Mouse (Mus musculus) liver, postnatal 0 days (tissue): ENCODE data around the gene Bri3bp. TPM values are rescaled to one million over a fixed set of nuclear protein-coding genes. Genes with fewer than 3 reads are reported as not detected.
A peak's percentile ranks its signal among the peaks of the same experiment; 100 is the strongest.

ENCODE experiments used
- ATAC-seq: fragments of 200-750 bp; cut with Nextera tagmentation; 2 replicates; pipeline ENCODE4 v1.8.0; 2017; ENCODE audit warnings: mild to moderate bottlenecking, moderate library complexity
- DNase-seq: peaks from one replicate; pipeline ENCODE4 v3.0.0-alpha.2; 2016
- H3K27ac ChIP-seq: fragments of 300-500 bp; sonication (generic); 2 replicates; pipeline ENCODE4 v1.5.1; 2014; ENCODE audit warnings: antibody characterized with exemption, moderate library complexity, mild to moderate bottlenecking, low read depth
- H3K27me3 ChIP-seq: fragments of 300-500 bp; sonication (generic); 2 replicates; pipeline ENCODE4 v1.6.1; 2014; ENCODE audit warnings: low read length, control low read depth, mixed read lengths; ENCODE audit not compliant: insufficient read depth
- H3K36me3 ChIP-seq: fragments of 300-500 bp; sonication (generic); replicated peaks from 2 replicates; pipeline ENCODE4 v1.6.1; 2014; ENCODE audit warnings: mild to moderate bottlenecking, control low read depth, low read length, moderate library complexity, mixed read lengths; ENCODE audit not compliant: insufficient read depth
- H3K4me1 ChIP-seq: fragments of 300-500 bp; sonication (generic); 2 replicates; pipeline ENCODE4 v1.6.1; 2014; ENCODE audit warnings: antibody characterized with exemption, mild to moderate bottlenecking, control low read depth; ENCODE audit not compliant: insufficient read depth
- H3K4me2 ChIP-seq: fragments of 300-500 bp; sonication (generic); 2 replicates; pipeline ENCODE4 v1.6.1; 2014; ENCODE audit warnings: low read depth, mild to moderate bottlenecking, low read length, moderate library complexity, mixed read lengths
- H3K4me3 ChIP-seq: fragments of 300-500 bp; sonication (generic); 2 replicates; pipeline ENCODE4 v1.5.1; 2014; ENCODE audit warnings: low read depth, low read length
- H3K9ac ChIP-seq: fragments of 300-500 bp; sonication (generic); replicated peaks from 2 replicates; pipeline ENCODE4 v1.6.1; 2014; ENCODE audit warnings: mild to moderate bottlenecking, moderate library complexity
- H3K9me3 ChIP-seq: fragments of 300-500 bp; sonication (generic); 2 replicates; pipeline ENCODE4 v1.6.1; 2016; ENCODE audit warnings: mild to moderate bottlenecking, control low read depth, low read length, mixed read lengths
- CTCF ChIP-seq: sonication (generic); IDR thresholded peaks from 2 replicates; pipeline ENCODE4 v1.5.1; 2016; ENCODE audit warnings: antibody characterized with exemption, low read depth
- EP300 ChIP-seq: IDR thresholded peaks from 2 replicates; pipeline ENCODE4 v1.6.1; 2016; ENCODE audit warnings: antibody characterized with exemption, low read depth, mild to moderate bottlenecking
- WGBS: fragments of 180-500 bp; shearing (Covaris S2); extraction: QIAGEN DNeasy Blood & Tissue Kit; methylation state at CpG from one replicate; pipeline ENCODE4 v1.1.7; 2014; ENCODE audit not compliant: insufficient replicate concordance; 5-methylcytosine and 5-hydroxymethylcytosine counted together
- polyA plus RNA-seq: library from polyadenylated mRNA; unstranded; fragments of >200 nt; fragmentation: Nextera tagmentation; extraction: Ambion mirVana; gene quantifications from 2 replicates; pipeline ENCODE4 v1.2.1, GENCODE M21; 2015

The Bri3bp gene
- polyA plus RNA-seq, 1 experiment from 2014 or later = 20.9 TPM

GRCm38 (mm10) chr5:125457538-125457937 is 16.2 kb downstream of the Bri3bp start:
- Histone ChIP-seq H3K4me2 (no peak overlapping the region), H3K27me3 (no peaks in the 10 kb centered on the region), H3K9ac (no peak overlapping the region), H3K36me3 (peaks cover 13% of the 10 kb centered on the region; the same call in 1 of the 2 replicates), H3K27ac (no peak overlapping the region), H3K4me3 (no peak overlapping the region), H3K9me3 (no peaks in the 10 kb centered on the region), H3K4me1 (peaks cover 9% of the 10 kb centered on the region; the same call in 1 of the 2 replicates)
- peak; percentile 40; the same call in 1 of the 2 replicates for TF ChIP-seq EP300
- no peak for TF ChIP-seq CTCF
- 45% methylated on average over 6 of the region's 6 CpGs for WGBS
- ATAC-seq (no peak), DNase-seq (no peak)

DNA sequence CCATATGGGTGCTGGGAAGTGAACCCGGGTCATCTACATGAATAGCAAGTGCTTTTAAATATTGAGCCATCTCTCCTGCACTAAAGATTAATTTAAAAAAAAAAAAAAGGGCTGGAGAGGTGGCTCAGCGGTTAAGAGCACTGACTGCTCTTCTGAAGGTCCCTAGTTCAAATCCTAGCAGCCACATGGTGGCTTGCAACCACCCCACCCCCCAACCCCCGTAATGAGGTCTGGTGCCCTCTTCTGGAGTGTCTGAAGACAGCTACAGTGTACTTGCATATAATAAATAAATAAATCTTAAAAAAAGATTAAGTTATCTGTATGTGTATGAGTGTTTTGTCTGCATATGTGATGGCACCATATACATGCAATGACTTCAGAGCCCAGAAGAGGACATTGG is 19.2 kb downstream of the Bri3bp start:
- H3K9me3 ChIP-seq = no peaks in the 10 kb centered on the region
- no peak for TF ChIP-seq EP300
- peak; percentile 19; the same call in 1 of the 2 replicates for TF ChIP-seq CTCF
- ATAC-seq (no peak), DNase-seq (no peak)
- peaks cover 2% of the 10 kb centered on the region; the same call in 1 of the 2 replicates for H3K36me3 ChIP-seq
- H3K27ac ChIP-seq = no peak overlapping the region
- WGBS = 83% methylated on average over 3 of the region's 3 CpGs
- peaks cover 10% of the 10 kb centered on the region for H3K4me1 ChIP-seq
- no peak overlapping the region for H3K4me2 ChIP-seq
- H3K9ac ChIP-seq = no peak overlapping the region
- no peak overlapping the region for H3K4me3 ChIP-seq
- no peaks in the 10 kb centered on the region for H3K27me3 ChIP-seq

GRCm38 (mm10) chr5:125461868-125462445 is 20.6 kb downstream of the Bri3bp start:
- Histone ChIP-seq H3K4me2 (no peak overlapping the region), H3K9me3 (no peaks in the 10 kb centered on the region), H3K36me3 (no peaks in the 10 kb centered on the region), H3K27me3 (no peaks in the 10 kb centered on the region), H3K9ac (no peak overlapping the region), H3K27ac (no peak overlapping the region), H3K4me1 (peaks cover 10% of the 10 kb centered on the region), H3K4me3 (no peak overlapping the region)
- DNase-seq = peak; percentile 65
- TF ChIP-seq EP300 = no peak
- peak; percentile 77 for TF ChIP-seq CTCF
- WGBS = 24% methylated on average over 10 of the region's 10 CpGs
- no peak for ATAC-seq

GRCm38 (mm10) chr5:125465192-125465591 is 23.8 kb downstream of the Bri3bp start:
- no peaks in the 10 kb centered on the region for H3K36me3 ChIP-seq
- H3K4me2 ChIP-seq = peak overlapping the region; percentile 69
- no peaks in the 10 kb centered on the region for H3K27me3 ChIP-seq
- DNase-seq (no peak), ATAC-seq (no peak)
- peaks cover 5% of the 10 kb centered on the region for H3K4me1 ChIP-seq
- H3K9me3 ChIP-seq = no peaks in the 10 kb centered on the region
- 0 out of 2 replicates have a peak overlapping the region, but pooled peaks have one; percentile 23 for H3K9ac ChIP-seq
- WGBS = 32% methylated on average over 7 of the region's 7 CpGs
- H3K27ac ChIP-seq = peak overlapping the region; percentile 30; the same call in 1 of the 2 replicates
- 0 out of 2 replicates have a peak overlapping the region, but pooled peaks have one; percentile 26 for H3K4me3 ChIP-seq
- TF ChIP-seq EP300 (no peak), CTCF (no peak)

DNA sequence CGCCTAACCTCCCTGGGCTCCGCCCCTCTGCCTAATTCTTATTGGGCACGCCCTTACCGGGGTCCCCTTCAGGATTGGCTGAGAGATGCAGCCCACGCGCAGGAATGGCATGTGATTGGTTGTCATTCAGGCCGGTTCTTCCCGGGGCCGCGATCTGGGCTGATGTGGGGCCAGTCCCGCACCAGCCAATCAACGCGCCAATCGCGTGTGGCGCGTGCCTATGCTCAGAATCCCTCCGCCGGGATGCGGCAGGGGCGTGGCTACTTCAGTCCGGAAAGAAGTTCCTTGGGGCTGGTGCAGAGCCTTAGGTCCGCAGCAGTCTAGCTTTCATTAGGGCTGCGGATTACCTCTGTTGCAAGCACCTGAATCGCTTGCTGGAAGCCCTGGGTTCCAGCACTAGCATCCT is 24.3 kb downstream of the Bri3bp start:
- no peaks in the 10 kb centered on the region for H3K27me3 ChIP-seq
- WGBS = 1% methylated on average over 25 of the region's 25 CpGs
- peaks cover 5% of the 10 kb centered on the region for H3K4me1 ChIP-seq
- peak overlapping the region; percentile 69 for H3K4me2 ChIP-seq
- peak overlapping the region; percentile 26 for H3K4me3 ChIP-seq
- no peak overlapping the region for H3K27ac ChIP-seq
- ATAC-seq = peak; percentile 100
- peak; percentile 96 for DNase-seq
- no peaks in the 10 kb centered on the region for H3K9me3 ChIP-seq
- TF ChIP-seq CTCF (no peak), EP300 (peak; percentile 64; the same call in 1 of the 2 replicates)
- peak overlapping the region; percentile 42; the same call in 1 of the 2 replicates for H3K9ac ChIP-seq
- H3K36me3 ChIP-seq = no peaks in the 10 kb centered on the region

DNA sequence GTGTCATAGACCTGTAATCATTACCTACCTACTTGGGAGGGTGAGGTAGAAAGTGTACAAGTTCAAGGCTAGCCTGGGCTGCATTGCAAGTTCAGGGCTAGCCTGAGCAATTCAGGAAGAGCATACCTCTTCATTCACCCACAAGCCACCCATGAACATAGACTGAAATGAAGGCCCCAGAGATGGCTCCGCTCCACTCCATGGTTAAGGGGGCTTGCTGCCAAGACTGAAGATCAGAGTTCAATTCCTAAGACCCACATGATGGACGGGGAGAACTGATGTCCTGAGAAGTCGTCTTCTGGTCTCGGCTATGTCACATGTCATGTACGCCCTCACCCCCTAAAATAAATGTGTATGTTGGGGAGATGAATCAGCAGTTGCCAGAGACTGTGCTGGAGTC is 25.1 kb downstream of the Bri3bp start:
- 83% methylated on average over 5 of the region's 5 CpGs for WGBS
- H3K4me2 ChIP-seq = no peak overlapping the region

More for the DNA sequence above, 25.1 kb downstream of the Bri3bp start:
- H3K27ac ChIP-seq = no peak overlapping the region
- H3K9me3 ChIP-seq = no peaks in the 10 kb centered on the region
- no peaks in the 10 kb centered on the region for H3K27me3 ChIP-seq
- no peak overlapping the region for H3K4me3 ChIP-seq
- no peaks in the 10 kb centered on the region for H3K36me3 ChIP-seq
- DNase-seq (no peak), ATAC-seq (no peak)
- no peak for TF ChIP-seq CTCF
- H3K9ac ChIP-seq = no peak overlapping the region
- H3K4me1 ChIP-seq = peaks cover 5% of the 10 kb centered on the region
